Mouse (Mus musculus) midbrain, embryonic 13.5 days (tissue): ENCODE data around the gene Wdr11. TPM values are rescaled to one million over a fixed set of nuclear protein-coding genes. Genes with fewer than 3 reads are reported as not detected.

ENCODE experiments used
- ATAC-seq: fragments of 200-750 bp; cut with Nextera tagmentation; 2 replicates; pipeline ENCODE4 v1.8.0; 2017; ENCODE audit warnings: mild to moderate bottlenecking, moderate TSS enrichment, moderate library complexity
- H3K27ac ChIP-seq: fragments of 300-500 bp; sonication (generic); 2 replicates; pipeline ENCODE4 v1.5.1; 2015; ENCODE audit warnings: inconsistent platforms, mild to moderate bottlenecking, moderate library complexity
- H3K27me3 ChIP-seq: fragments of 300-500 bp; sonication (generic); 2 replicates; pipeline ENCODE4 v1.6.1; 2015; ENCODE audit warnings: mild to moderate bottlenecking, inconsistent platforms
- H3K36me3 ChIP-seq: fragments of 300-500 bp; sonication (generic); 2 replicates; pipeline ENCODE4 v1.6.1; 2015; ENCODE audit warnings: mild to moderate bottlenecking, inconsistent platforms
- H3K4me1 ChIP-seq: fragments of 300-500 bp; sonication (generic); replicated peaks from 2 replicates; pipeline ENCODE4 v1.6.1; 2015; ENCODE audit warnings: inconsistent platforms
- H3K4me2 ChIP-seq: fragments of 300-500 bp; sonication (generic); replicated peaks from 2 replicates; pipeline ENCODE4 v1.6.1; 2015; ENCODE audit warnings: moderate library complexity, mild to moderate bottlenecking, inconsistent platforms
- H3K4me3 ChIP-seq: fragments of 300-500 bp; sonication (generic); replicated peaks from 2 replicates; pipeline ENCODE4 v1.5.1; 2015; ENCODE audit warnings: mild to moderate bottlenecking, inconsistent platforms
- H3K9ac ChIP-seq: fragments of 300-500 bp; sonication (generic); replicated peaks from 2 replicates; pipeline ENCODE4 v1.6.1; 2015; ENCODE audit warnings: mild to moderate bottlenecking, inconsistent platforms
- H3K9me3 ChIP-seq: fragments of 300-500 bp; sonication (generic); 2 replicates; pipeline ENCODE4 v1.6.1; 2016; ENCODE audit warnings: mild to moderate bottlenecking, inconsistent platforms
- WGBS: fragments of 180-500 bp; shearing (Covaris S2); methylation state at CpG from one replicate; pipeline ENCODE4 v1.1.7; 2015; 5-methylcytosine and 5-hydroxymethylcytosine counted together
- polyA plus RNA-seq: library from polyadenylated mRNA; unstranded; fragments of >200 nt; fragmentation: Nextera tagmentation; extraction: Ambion mirVana; gene quantifications from 2 replicates; pipeline ENCODE4 v1.2.1, GENCODE M21; 2015

The Wdr11 gene
- polyA plus RNA-seq, 1 experiment from 2014 or later = 37.7 TPM

GRCm38 (mm10) chr7:129671675-129672651 is 80.3 kb downstream of the Wdr11 start:
- H3K4me1 ChIP-seq = peaks cover 9% of the 10 kb centered on the region; the same call in 1 of the 2 replicates
- no peaks in the 10 kb centered on the region for H3K36me3 ChIP-seq
- no peak overlapping the region for H3K4me3 ChIP-seq
- WGBS = 80% methylated on average over 18 of the region's 18 CpGs
- H3K9ac ChIP-seq = no peak overlapping the region
- no peak overlapping the region for H3K4me2 ChIP-seq
- no peaks in the 10 kb centered on the region for H3K9me3 ChIP-seq
- H3K27me3 ChIP-seq = 0 out of 2 replicates have a peak, but pooled peaks cover 14% of the 10 kb centered on the region
- H3K27ac ChIP-seq = no peak overlapping the region
- no peak for ATAC-seq

- no peak overlapping the region for H3K27ac ChIP-seq
- 35% methylated on average over 9 of the region's 9 CpGs for WGBS
- no peak overlapping the region for H3K4me3 ChIP-seq
- no peaks in the 10 kb centered on the region for H3K9me3 ChIP-seq
- H3K27me3 ChIP-seq = 0 out of 2 replicates have a peak, but pooled peaks cover 8% of the 10 kb centered on the region
- peaks cover 10% of the 10 kb centered on the region; the same call in 1 of the 2 replicates for H3K4me1 ChIP-seq
- ATAC-seq = no peak
- H3K36me3 ChIP-seq = no peaks in the 10 kb centered on the region
- H3K4me2 ChIP-seq = no peak overlapping the region
- H3K9ac ChIP-seq = no peak overlapping the region
These were observed 82.1 kb downstream of the Wdr11 start for GRCm38 (mm10) chr7:129673776-129674175.

GRCm38 (mm10) chr7:129674558-129674957 is 82.9 kb downstream of the Wdr11 start:
- 79% methylated on average over 4 of the region's 4 CpGs for WGBS
- Histone ChIP-seq H3K9me3 (no peaks in the 10 kb centered on the region), H3K9ac (no peak overlapping the region), H3K36me3 (no peaks in the 10 kb centered on the region), H3K27me3 (0 out of 2 replicates have a peak, but pooled peaks cover 8% of the 10 kb centered on the region), H3K27ac (no peak overlapping the region), H3K4me3 (no peak overlapping the region), H3K4me2 (no peak overlapping the region), H3K4me1 (peaks cover 14% of the 10 kb centered on the region; the same call in 1 of the 2 replicates)
- ATAC-seq = no peak

GRCm38 (mm10) chr7:129675852-129676251 is 84.2 kb downstream of the Wdr11 start:
- Histone ChIP-seq H3K27ac (no peak overlapping the region), H3K27me3 (0 out of 2 replicates have a peak, but pooled peaks cover 8% of the 10 kb centered on the region), H3K9me3 (no peaks in the 10 kb centered on the region), H3K4me1 (peaks cover 14% of the 10 kb centered on the region; the same call in 1 of the 2 replicates), H3K9ac (no peak overlapping the region), H3K4me3 (no peak overlapping the region), H3K4me2 (no peak overlapping the region), H3K36me3 (no peaks in the 10 kb centered on the region)
- WGBS = 96% methylated on average over 6 of the region's 6 CpGs
- no peak for ATAC-seq

- Histone ChIP-seq H3K4me1 (peaks cover 14% of the 10 kb centered on the region; the same call in 1 of the 2 replicates), H3K36me3 (no peaks in the 10 kb centered on the region), H3K4me2 (no peak overlapping the region), H3K27me3 (peaks cover 9% of the 10 kb centered on the region; the same call in 1 of the 2 replicates), H3K4me3 (no peak overlapping the region), H3K9me3 (no peaks in the 10 kb centered on the region), H3K27ac (no peak overlapping the region), H3K9ac (no peak overlapping the region)
- 79% methylated on average over 4 of the region's 4 CpGs for WGBS
- ATAC-seq = no peak
These were observed 85.5 kb downstream of the Wdr11 start for GRCm38 (mm10) chr7:129677141-129677540.

GRCm38 (mm10) chr7:129678431-129678830 is 86.8 kb downstream of the Wdr11 start:
- Histone ChIP-seq H3K36me3 (no peaks in the 10 kb centered on the region), H3K9ac (no peak overlapping the region), H3K27ac (no peak overlapping the region), H3K4me3 (no peak overlapping the region), H3K4me1 (peaks cover 13% of the 10 kb centered on the region; the same call in 1 of the 2 replicates), H3K9me3 (no peaks in the 10 kb centered on the region), H3K27me3 (peaks cover 12% of the 10 kb centered on the region; the same call in 1 of the 2 replicates), H3K4me2 (no peak overlapping the region)
- 67% methylated on average over 8 of the region's 8 CpGs for WGBS
- ATAC-seq = no peak

- Histone ChIP-seq H3K4me2 (no peak overlapping the region), H3K9ac (no peak overlapping the region), H3K9me3 (no peaks in the 10 kb centered on the region), H3K27ac (no peak overlapping the region), H3K4me3 (no peak overlapping the region), H3K27me3 (peaks cover 12% of the 10 kb centered on the region; the same call in 1 of the 2 replicates), H3K4me1 (peaks cover 8% of the 10 kb centered on the region; the same call in 1 of the 2 replicates), H3K36me3 (no peaks in the 10 kb centered on the region)
- 67% methylated on average over 8 of the region's 8 CpGs for WGBS
- no peak for ATAC-seq
These were observed 87.3 kb downstream of the Wdr11 start for GRCm38 (mm10) chr7:129678972-129679371.

GRCm38 (mm10) chr7:129680534-129681210 is 89.0 kb downstream of the Wdr11 start:
- peaks cover 12% of the 10 kb centered on the region; the same call in 1 of the 2 replicates for H3K27me3 ChIP-seq
- WGBS = 45% methylated on average over 10 of the region's 10 CpGs
- no peak overlapping the region for H3K9ac ChIP-seq
- H3K9me3 ChIP-seq = no peaks in the 10 kb centered on the region
- H3K27ac ChIP-seq = no peak overlapping the region
- peak; percentile 43; the same call in 1 of the 2 replicates for ATAC-seq
- H3K36me3 ChIP-seq = no peaks in the 10 kb centered on the region
- no peak overlapping the region for H3K4me3 ChIP-seq
- no peak overlapping the region for H3K4me2 ChIP-seq
- H3K4me1 ChIP-seq = 0 out of 2 replicates have a peak, but pooled peaks cover 5% of the 10 kb centered on the region

GRCm38 (mm10) chr7:129682525-129682924 is 90.9 kb downstream of the Wdr11 start:
- Histone ChIP-seq H3K9me3 (no peaks in the 10 kb centered on the region), H3K9ac (no peak overlapping the region), H3K4me1 (0 out of 2 replicates have a peak, but pooled peaks cover 5% of the 10 kb centered on the region), H3K27ac (no peak overlapping the region), H3K27me3 (peaks cover 8% of the 10 kb centered on the region; the same call in 1 of the 2 replicates), H3K36me3 (no peaks in the 10 kb centered on the region), H3K4me2 (no peak overlapping the region), H3K4me3 (no peak overlapping the region)
- ATAC-seq = no peak
- WGBS = 70% methylated on average over 3 of the region's 3 CpGs

- ATAC-seq = no peak
- Histone ChIP-seq H3K36me3 (no peaks in the 10 kb centered on the region), H3K4me1 (no peaks in the 10 kb centered on the region), H3K27ac (no peak overlapping the region), H3K4me2 (no peak overlapping the region), H3K27me3 (peaks cover 9% of the 10 kb centered on the region), H3K9ac (no peak overlapping the region), H3K4me3 (no peak overlapping the region), H3K9me3 (no peaks in the 10 kb centered on the region)
- WGBS = 83% methylated on average over 5 of the region's 5 CpGs
These were observed 93.7 kb downstream of the Wdr11 start for GRCm38 (mm10) chr7:129685326-129685725.
